Mouse (Mus musculus): ENCODE results near the gene Synpo2l. TPM values are rescaled to one million over a fixed set of nuclear protein-coding genes. Genes with fewer than 3 reads are reported as not detected.
"Not testable (repeated sequence)": the region's sequence is repeated elsewhere in the genome, so short reads cannot be mapped to it uniquely, and the experiment has no call there.

Gene Synpo2l
- polyA plus RNA-seq, 1 experiment from 2014 or later: 0.14 TPM

DNA sequence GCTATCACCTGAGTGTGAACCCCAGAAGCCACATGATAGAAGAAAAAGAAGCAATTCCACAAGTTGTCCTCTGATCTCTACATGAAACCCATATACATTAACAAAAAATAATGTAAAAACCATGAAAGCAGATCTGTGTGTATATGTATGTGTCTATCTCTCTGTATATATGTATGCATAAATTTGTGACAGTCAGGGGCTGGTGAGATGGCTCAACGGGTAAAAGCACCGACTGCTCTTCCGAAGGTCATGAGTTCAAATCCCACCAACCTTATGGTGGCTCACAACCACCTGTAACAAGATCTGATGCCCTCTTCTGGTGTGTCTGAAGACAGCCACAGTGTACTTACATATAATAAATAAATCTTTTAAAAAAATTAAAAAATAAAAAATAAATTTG lies 31.2 kb downstream of the Synpo2l start:
- ATAC-seq (replicated peaks); H3K9me3 ChIP-seq; H3K36me3 ChIP-seq (replicated peaks); H3K27me3 ChIP-seq (replicated peaks); H3K4me2 ChIP-seq; H3K4me3 ChIP-seq; H3K9ac ChIP-seq; H3K27ac ChIP-seq: not testable (repeated sequence)
- peaks cover 15% of the 10 kb centered on the region for H3K4me1 ChIP-seq
- 93% methylated on average over 3 of the region's 3 CpGs for WGBS

DNA sequence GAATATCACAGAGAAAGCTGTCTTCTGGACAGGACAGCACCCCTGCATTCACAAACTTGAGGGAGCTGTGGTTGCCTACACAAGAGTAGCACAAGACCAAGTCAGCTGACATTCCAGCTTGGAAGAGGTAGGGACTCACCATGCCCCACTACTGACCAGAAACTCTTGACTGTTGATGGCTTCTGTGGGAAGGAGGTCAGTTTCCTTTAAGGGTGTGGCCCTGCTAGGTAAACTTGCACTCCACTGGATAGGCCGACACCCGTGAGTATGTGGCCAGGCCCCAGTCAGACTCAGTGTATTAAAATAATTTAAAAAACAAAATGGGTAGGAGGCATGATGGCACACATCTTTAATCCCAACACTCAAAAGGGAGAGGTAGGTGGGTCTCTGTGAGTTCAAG lies 32.6 kb downstream of the Synpo2l start:
- Histone ChIP-seq H3K4me3 (no peak overlapping the region), H3K27ac (no peak overlapping the region), H3K9ac (no peak overlapping the region), H3K9me3 (no peaks in the 10 kb centered on the region), H3K4me1 (peaks cover 9% of the 10 kb centered on the region), H3K4me2 (no peak overlapping the region), H3K27me3 (replicated peaks) (no peaks in the 10 kb centered on the region), H3K36me3 (replicated peaks) (no peaks in the 10 kb centered on the region)
- ATAC-seq (replicated peaks): no peak
- 96% methylated on average over 2 of the region's 2 CpGs for WGBS

DNA sequence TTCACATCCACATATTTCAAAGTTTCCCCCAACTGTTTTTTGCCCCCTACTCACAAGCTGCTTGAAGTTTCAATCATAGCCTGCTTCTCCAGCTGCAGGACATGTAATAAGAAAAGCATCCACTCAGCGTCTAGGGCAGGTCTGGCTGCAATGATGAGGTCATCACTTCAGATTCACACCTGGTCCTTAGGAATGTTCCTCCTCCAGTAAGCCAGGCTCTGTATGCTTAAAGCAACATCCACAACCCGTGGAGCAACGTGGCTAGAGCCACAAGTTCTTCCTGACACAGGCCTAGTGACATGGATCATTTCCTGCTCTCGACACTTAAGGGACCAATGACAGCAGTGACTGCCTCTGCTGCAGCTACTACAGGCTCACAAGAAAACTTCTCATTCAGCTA lies 36.9 kb downstream of the Synpo2l start:
- H3K4me1 ChIP-seq: no peaks in the 10 kb centered on the region
- H3K36me3 ChIP-seq (replicated peaks): no peaks in the 10 kb centered on the region
- H3K9ac ChIP-seq: no peak overlapping the region
- H3K4me2 ChIP-seq: no peak overlapping the region
- no peak for ATAC-seq (replicated peaks)
- H3K4me3 ChIP-seq: no peak overlapping the region
- H3K27ac ChIP-seq: no peak overlapping the region
- WGBS: 83% methylated on average over 4 of the region's 4 CpGs
- H3K27me3 ChIP-seq (replicated peaks): no peaks in the 10 kb centered on the region
- H3K9me3 ChIP-seq: no peaks in the 10 kb centered on the region

DNA sequence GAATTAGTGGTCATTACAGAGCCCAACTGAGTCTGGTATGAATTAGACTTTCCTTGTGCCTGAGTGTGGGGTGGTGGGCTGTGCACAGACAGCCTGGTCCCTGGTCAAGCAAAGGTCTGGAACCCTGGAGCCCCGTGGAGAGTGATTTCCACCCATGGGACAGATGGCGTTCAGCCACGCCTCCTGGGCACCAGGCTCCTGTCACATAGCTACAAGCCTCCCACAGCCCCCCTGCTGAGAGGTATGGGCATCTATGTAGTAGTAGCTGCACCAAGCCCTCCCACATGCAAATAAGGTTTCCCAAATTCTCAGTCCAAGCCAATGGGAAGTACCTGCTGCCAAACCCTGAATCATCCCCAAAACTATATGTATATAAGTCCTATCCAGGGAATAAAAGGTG lies 41.2 kb downstream of the Synpo2l start:
- Histone ChIP-seq H3K4me1 (no peaks in the 10 kb centered on the region), H3K4me2 (no peak overlapping the region), H3K36me3 (replicated peaks) (no peaks in the 10 kb centered on the region), H3K9me3 (no peaks in the 10 kb centered on the region), H3K4me3 (no peak overlapping the region), H3K9ac (no peak overlapping the region), H3K27ac (no peak overlapping the region), H3K27me3 (replicated peaks) (no peaks in the 10 kb centered on the region)
- no peak for ATAC-seq (replicated peaks)
- 83% methylated on average over 3 of the region's 3 CpGs for WGBS

DNA sequence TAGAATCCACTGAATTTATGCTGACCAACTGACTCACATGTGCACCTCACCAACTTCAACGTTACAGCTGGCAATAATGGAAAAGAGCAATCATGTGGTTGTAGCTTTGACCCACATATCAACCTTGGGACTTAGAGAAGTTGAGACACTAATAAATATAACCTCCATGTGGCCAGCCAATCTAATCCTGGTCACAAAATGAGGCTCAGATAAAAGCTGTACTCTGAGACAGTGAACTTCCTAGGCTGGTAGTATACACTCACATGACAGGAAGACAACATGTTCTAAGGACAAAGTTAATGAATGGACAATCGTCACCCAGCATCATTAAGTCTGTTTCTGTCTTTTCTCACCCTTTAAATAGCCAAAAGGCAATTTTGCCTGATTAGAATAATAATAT lies 41.7 kb downstream of the Synpo2l start:
- no peaks in the 10 kb centered on the region for H3K27me3 ChIP-seq (replicated peaks)
- 92% methylated on average over 2 of the region's 2 CpGs for WGBS
- H3K4me2 ChIP-seq: no peak overlapping the region
- no peaks in the 10 kb centered on the region for H3K4me1 ChIP-seq
- no peak overlapping the region for H3K9ac ChIP-seq
- no peak overlapping the region for H3K27ac ChIP-seq
- ATAC-seq (replicated peaks): no peak
- no peaks in the 10 kb centered on the region for H3K9me3 ChIP-seq
- no peaks in the 10 kb centered on the region for H3K36me3 ChIP-seq (replicated peaks)
- H3K4me3 ChIP-seq: no peak overlapping the region

DNA sequence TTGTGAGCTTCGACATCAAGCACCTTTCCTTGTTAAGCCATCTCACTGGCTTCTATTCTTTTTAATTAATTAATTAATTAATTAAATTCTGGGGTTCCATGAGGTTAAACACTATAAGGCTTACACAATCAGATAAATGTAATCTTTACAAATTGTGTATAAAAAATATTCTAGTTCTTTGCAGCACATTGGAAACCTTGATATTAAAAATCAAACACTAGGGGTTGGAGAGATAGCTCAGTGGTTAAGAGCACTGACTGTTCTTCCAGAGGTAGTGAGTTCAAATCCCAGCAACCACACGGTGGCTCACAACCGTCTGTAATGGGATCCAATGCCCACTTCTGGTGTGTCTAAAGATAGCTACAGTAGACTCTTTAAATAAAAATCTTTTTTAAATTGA lies 45.2 kb downstream of the Synpo2l start:
- Histone ChIP-seq H3K9ac (no peak overlapping the region), H3K4me1 (no peaks in the 10 kb centered on the region), H3K4me3 (no peak overlapping the region), H3K9me3 (no peaks in the 10 kb centered on the region), H3K27me3 (replicated peaks) (no peaks in the 10 kb centered on the region), H3K4me2 (no peak overlapping the region), H3K36me3 (replicated peaks) (no peaks in the 10 kb centered on the region), H3K27ac (no peak overlapping the region)
- ATAC-seq (replicated peaks): no peak
- WGBS: 96% methylated on average over 3 of the region's 3 CpGs

DNA sequence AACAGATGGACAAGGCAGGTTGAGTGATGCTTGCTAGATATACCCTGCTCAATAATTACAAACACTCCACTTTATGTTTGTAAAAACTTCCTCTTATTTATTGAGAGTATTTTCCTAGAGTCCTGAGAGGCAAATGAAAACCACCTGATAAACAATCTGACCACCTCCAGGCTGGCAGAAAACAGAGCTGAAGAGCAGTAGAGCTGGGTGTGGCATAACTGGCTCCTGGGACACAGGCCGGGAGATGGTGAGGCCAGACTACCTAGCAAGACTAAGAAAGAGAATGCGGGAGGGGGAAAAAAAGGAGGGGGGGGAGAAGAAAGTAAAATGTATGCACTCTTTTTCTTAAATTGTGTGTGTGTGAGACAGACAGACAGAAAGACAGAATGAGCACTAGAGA lies 45.7 kb downstream of the Synpo2l start:
- Histone ChIP-seq H3K27ac (no peak overlapping the region), H3K9ac (no peak overlapping the region), H3K27me3 (replicated peaks) (no peaks in the 10 kb centered on the region), H3K36me3 (replicated peaks) (no peaks in the 10 kb centered on the region), H3K9me3 (no peaks in the 10 kb centered on the region), H3K4me1 (no peaks in the 10 kb centered on the region), H3K4me2 (no peak overlapping the region), H3K4me3 (no peak overlapping the region)
- ATAC-seq (replicated peaks): no peak
- 82% methylated on average over 2 of the region's 2 CpGs for WGBS

DNA sequence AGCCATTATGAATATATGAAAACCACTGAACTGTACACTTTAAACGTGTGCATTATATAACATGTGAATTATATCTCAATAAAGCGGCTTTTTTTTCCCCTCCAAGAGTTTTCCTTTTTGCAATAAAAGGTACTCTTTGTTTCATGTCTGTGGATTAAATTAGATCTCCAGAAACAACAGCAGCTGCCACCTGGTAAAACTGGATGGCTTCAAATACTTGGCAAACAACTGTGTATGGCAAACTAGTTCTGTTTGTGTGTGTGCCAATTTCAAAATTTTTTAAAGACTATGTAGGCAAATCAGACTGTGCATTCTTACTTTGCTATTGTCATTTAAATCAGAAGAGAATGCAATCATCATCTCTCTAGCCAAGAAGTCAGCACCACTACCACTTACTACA lies 46.3 kb downstream of the Synpo2l start:
- H3K9me3 ChIP-seq: no peaks in the 10 kb centered on the region
- 85% methylated on average over 2 of the region's 2 CpGs for WGBS
- no peak for ATAC-seq (replicated peaks)
- H3K27ac ChIP-seq: no peak overlapping the region
- H3K4me1 ChIP-seq: no peaks in the 10 kb centered on the region
- no peak overlapping the region for H3K9ac ChIP-seq
- H3K4me2 ChIP-seq: no peak overlapping the region
- H3K27me3 ChIP-seq (replicated peaks): no peaks in the 10 kb centered on the region
- no peak overlapping the region for H3K4me3 ChIP-seq
- H3K36me3 ChIP-seq (replicated peaks): no peaks in the 10 kb centered on the region

DNA sequence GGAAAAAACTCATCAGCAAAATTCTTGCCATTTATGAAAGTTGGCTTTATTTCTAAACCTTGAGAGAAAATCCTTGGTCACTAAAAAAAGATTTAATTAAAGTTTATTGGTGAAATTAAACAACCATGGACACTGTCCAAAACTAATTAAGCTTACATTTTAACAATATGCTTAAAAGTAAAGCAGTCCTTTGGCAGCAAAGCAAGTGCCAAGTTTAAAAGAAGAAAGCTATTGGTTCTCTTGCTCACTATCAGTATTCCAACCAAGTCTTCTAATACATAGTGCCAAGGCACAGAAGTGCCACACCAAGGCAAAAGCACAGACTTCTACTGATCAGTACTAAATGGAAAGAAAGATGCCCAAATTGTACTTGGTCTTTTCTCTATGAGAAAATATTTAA lies 49.0 kb downstream of the Synpo2l start:
- H3K27me3 ChIP-seq (replicated peaks): no peaks in the 10 kb centered on the region
- ATAC-seq (replicated peaks): no peak
- H3K4me1 ChIP-seq: 0 out of 2 replicates have a peak, but pooled peaks cover 2% of the 10 kb centered on the region

DNA sequence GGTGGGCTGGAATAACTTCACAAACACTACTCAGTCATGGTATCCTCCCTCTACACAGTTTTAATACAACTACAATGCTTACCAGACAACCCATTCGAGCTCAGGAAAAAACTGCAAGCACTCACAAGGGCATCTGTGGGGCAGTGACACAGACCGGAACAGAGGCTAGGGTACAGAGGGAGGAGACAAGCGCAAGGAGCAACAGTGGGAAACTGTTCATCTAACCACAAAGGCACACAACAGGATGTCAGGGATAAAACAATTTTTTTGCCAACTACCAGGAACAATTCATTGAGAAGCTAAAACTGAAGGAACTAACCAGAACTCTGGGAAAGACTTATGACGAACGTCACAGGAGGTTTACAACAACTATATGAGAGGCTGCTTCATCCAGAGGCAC lies 49.9 kb downstream of the Synpo2l start:
- Histone ChIP-seq H3K36me3 (replicated peaks) (no peaks in the 10 kb centered on the region), H3K9ac (no peak overlapping the region), H3K9me3 (no peaks in the 10 kb centered on the region), H3K27ac (no peak overlapping the region), H3K27me3 (replicated peaks) (no peaks in the 10 kb centered on the region), H3K4me2 (no peak overlapping the region), H3K4me3 (no peak overlapping the region), H3K4me1 (0 out of 2 replicates have a peak, but pooled peaks cover 2% of the 10 kb centered on the region)
- WGBS: 78% methylated on average over 5 of the region's 5 CpGs
- no peak for ATAC-seq (replicated peaks)

More for the DNA sequence above, 49.0 kb downstream of the Synpo2l start:
- Histone ChIP-seq H3K36me3 (replicated peaks) (no peaks in the 10 kb centered on the region), H3K9ac (no peak overlapping the region), H3K4me2 (no peak overlapping the region), H3K4me3 (no peak overlapping the region), H3K27ac (no peak overlapping the region), H3K9me3 (no peaks in the 10 kb centered on the region)

DNA sequence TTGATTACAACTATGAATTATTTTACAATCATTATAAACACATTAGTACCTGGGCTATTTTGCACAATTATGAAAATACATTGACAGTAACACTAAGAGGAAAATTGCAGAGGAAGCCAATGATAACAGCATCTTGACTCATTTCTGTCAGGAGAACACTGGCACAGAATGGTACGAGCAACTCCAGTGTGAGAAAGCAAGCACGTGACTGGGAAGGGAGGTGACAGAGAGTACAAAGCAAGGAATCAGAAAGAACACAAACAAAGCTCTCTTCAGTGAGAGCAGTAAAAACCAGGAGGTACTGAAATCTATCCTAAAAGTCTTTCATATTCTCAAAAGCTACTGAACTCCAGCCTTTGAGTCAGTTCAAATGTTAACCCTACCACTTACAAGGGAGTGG lies 51.7 kb downstream of the Synpo2l start:
- Histone ChIP-seq H3K27ac (no peak overlapping the region), H3K36me3 (replicated peaks) (no peaks in the 10 kb centered on the region), H3K9ac (no peak overlapping the region), H3K27me3 (replicated peaks) (no peaks in the 10 kb centered on the region), H3K4me2 (no peak overlapping the region), H3K4me3 (no peak overlapping the region), H3K4me1 (0 out of 2 replicates have a peak, but pooled peaks cover 2% of the 10 kb centered on the region), H3K9me3 (no peaks in the 10 kb centered on the region)
- WGBS: 20% methylated on average over 2 of the region's 2 CpGs
- ATAC-seq (replicated peaks): no peak

DNA sequence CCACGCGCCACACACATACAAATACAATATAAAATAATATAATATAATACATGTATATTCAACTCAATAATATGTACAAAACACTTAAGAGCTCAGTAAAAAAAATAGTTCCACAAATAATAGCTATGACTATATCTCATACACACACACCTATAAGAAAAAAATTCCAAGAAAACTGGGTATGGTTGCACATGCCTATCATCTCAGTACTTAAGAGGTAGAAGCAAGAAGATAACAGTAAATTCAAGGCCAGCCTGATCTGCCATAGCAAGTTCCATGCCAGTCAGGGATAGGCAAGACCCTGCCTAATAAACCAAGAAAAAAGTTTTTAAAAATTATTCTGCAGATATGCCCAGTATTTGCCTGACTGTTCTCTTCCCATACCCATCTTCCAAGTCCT lies 53.1 kb downstream of the Synpo2l start:
- H3K27ac ChIP-seq: no peak overlapping the region
- H3K4me1 ChIP-seq: 0 out of 2 replicates have a peak, but pooled peaks cover 2% of the 10 kb centered on the region
- H3K4me3 ChIP-seq: no peak overlapping the region
- H3K4me2 ChIP-seq: no peak overlapping the region
- no peak overlapping the region for H3K9ac ChIP-seq
- H3K27me3 ChIP-seq (replicated peaks): no peaks in the 10 kb centered on the region
- WGBS: 99% methylated on average over 2 of the region's 2 CpGs
- H3K36me3 ChIP-seq (replicated peaks): no peaks in the 10 kb centered on the region
- no peaks in the 10 kb centered on the region for H3K9me3 ChIP-seq
- no peak for ATAC-seq (replicated peaks)

DNA sequence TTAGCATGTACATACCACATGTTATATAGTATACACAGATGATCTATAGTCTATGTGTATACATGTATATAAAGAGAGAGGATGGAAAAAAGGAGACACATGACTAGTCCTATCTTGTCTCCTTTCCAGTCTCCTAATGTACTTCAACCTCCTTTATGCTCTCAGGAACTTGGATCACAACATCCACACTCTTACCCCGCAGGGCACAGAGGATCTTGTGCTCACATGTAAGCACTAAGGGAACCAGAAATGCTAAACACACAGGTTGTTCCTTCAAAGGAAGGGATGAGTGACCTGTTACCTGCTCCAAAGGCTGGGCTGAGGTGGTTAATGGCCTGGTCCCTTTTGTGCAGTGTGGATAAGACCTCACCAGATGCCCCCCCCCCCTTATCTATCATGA lies 55.3 kb downstream of the Synpo2l start:
- WGBS: 91% methylated on average over 1 of the region's 1 CpGs
- H3K4me1 ChIP-seq: 0 out of 2 replicates have a peak, but pooled peaks cover 2% of the 10 kb centered on the region
- no peak overlapping the region for H3K9ac ChIP-seq
- H3K9me3 ChIP-seq: no peaks in the 10 kb centered on the region
- no peak for ATAC-seq (replicated peaks)
- H3K4me3 ChIP-seq: no peak overlapping the region
- H3K36me3 ChIP-seq (replicated peaks): no peaks in the 10 kb centered on the region
- H3K4me2 ChIP-seq: no peak overlapping the region
- H3K27ac ChIP-seq: no peak overlapping the region
- no peaks in the 10 kb centered on the region for H3K27me3 ChIP-seq (replicated peaks)

DNA sequence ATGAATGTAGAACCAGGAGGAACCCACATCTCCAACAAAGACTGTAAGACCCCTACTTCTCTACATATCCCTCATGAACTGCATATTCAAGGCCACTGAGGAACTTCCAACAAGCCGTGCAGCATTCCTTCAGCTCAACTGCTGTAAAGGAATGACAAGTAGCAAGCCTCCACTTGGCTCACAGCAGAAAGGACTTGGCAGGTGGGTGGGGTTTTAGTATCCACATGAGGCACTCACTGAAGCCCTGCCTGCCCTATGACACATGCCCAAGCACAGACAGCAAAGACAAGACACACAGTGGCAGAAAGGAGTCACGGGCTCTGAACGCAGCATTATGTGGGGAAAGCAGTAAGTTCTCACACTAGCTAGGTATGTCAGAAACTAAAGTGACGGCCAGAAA lies 58.0 kb downstream of the Synpo2l start:
- no peaks in the 10 kb centered on the region for H3K9me3 ChIP-seq
- no peaks in the 10 kb centered on the region for H3K4me1 ChIP-seq
- H3K4me3 ChIP-seq: no peak overlapping the region
- 91% methylated on average over 4 of the region's 4 CpGs for WGBS
- no peak overlapping the region for H3K27ac ChIP-seq
- H3K4me2 ChIP-seq: no peak overlapping the region
- no peaks in the 10 kb centered on the region for H3K27me3 ChIP-seq (replicated peaks)
- H3K36me3 ChIP-seq (replicated peaks): no peaks in the 10 kb centered on the region
- ATAC-seq (replicated peaks): no peak
- no peak overlapping the region for H3K9ac ChIP-seq

Data from midbrain, embryonic 15.5 days (tissue).